Mouse (Mus musculus) gastrocnemius, adult 2 months (tissue): ENCODE measurements around the gene Gcsam. TPM values are rescaled to one million over a fixed set of nuclear protein-coding genes. Genes with fewer than 3 reads are reported as not detected.

Experiments used
- DNase-seq: peaks from one replicate; pipeline ENCODE4 v3.0.0; 2022
- H3K27ac ChIP-seq: fragments of 200-600 bp; 2 replicates; pipeline ENCODE4 v1.8.1; 2022; ENCODE audit warnings: mild to moderate bottlenecking
- H3K4me3 ChIP-seq: fragments of 200-600 bp; 2 replicates; pipeline ENCODE4 v1.8.1; 2022; ENCODE audit warnings: mild to moderate bottlenecking, moderate library complexity
- CTCF ChIP-seq: fragments of 200-600 bp; IDR thresholded peaks from 2 replicates; pipeline ENCODE4 v1.8.1; 2022; ENCODE audit warnings: antibody characterized with exemption, mild to moderate bottlenecking, moderate library complexity
- intact Hi-C: fragments of 180-260 bp; cut with DNase I; formaldehyde crosslinking; loops from one replicate; pipeline ENCODE4 v1.15.1; 2025
- total RNA-seq, 2 experiments: library from RNA; stranded (reverse); gene quantifications; 2 replicates each; pipeline ENCODE4 v1.2.3; 2021

The Gcsam gene
- total RNA-seq, 2 experiments from 2014 or later = not detected

- intact Hi-C loops = no loop called here
- TF ChIP-seq CTCF = no peak
- no peak overlapping the region for H3K4me3 ChIP-seq
- H3K27ac ChIP-seq = no peak overlapping the region
- DNase-seq = no peak
These were observed 47.5 kb downstream of the Gcsam start for GRCm38 (mm10) chr16:45657574-45658159.

DNA sequence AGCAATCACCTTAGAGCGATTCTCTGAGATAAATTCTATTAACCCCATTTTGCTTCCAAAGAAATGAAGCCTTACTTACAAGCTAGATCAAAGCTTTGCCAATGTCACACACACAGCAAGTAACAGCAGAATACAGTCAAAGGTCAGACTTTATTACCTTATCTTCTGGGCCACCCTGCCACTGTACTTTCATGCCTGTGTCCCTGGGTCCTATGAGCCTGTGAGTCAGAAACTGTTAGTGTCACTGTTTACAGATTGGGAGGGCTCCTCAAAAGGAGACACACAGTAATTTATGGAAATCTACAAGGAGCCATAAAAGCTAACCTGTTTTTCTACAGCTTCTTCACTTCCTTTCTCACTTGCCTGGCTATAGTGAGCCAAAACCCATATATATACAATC is 48.1 kb downstream of the Gcsam start:
- intact Hi-C loops = no loop called here
- no peak overlapping the region for H3K4me3 ChIP-seq
- DNase-seq = no peak
- no peak overlapping the region for H3K27ac ChIP-seq
- no peak for TF ChIP-seq CTCF

DNA sequence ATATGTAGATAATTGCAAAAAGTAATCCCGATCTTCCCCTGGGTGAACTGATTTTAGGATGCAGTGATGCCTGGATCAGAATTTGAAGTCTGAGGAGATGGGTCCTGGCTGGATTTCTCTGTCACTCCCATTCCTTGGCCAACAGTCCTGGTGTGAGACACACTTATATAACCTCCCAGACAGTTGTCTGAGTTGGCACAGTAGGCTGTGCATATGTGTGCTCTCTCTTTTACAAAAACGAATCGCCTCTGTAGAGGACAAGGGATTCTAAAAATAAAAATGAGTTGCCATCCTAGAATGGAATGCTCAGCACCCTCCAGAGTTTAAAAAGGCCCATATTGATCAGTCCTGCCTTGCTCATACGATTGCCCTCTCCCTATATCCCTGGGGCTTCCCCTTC is 49.4 kb downstream of the Gcsam start:
- DNase-seq = no peak
- intact Hi-C loops = no loop called here
- no peak overlapping the region for H3K27ac ChIP-seq
- no peak overlapping the region for H3K4me3 ChIP-seq
- TF ChIP-seq CTCF = no peak

DNA sequence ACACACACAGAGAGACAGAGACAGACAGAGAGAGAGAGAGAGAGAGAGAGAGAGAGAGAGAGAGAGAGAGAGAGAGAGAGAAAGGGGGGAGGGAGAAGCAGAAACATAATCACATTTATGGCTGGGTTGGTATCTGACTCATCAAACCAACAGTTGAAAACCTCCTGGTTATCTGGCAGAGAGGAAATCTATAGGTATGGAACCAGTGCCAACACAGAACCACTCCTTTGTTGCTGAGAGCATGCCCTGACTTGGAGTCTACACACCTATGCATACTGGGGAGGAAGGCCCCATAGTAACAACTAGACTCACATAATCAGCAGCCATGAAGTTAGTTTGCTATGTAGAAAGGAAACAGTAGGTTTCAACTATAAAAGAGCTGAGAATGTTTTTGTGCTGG is 52.2 kb downstream of the Gcsam start:
- TF ChIP-seq CTCF = no peak
- Histone ChIP-seq H3K27ac (no peak overlapping the region), H3K4me3 (no peak overlapping the region)
- no peak for DNase-seq
- intact Hi-C loops = no loop called here

- DNase-seq = no peak
- intact Hi-C loops = no loop called here
- no peak for TF ChIP-seq CTCF
- H3K4me3 ChIP-seq = no peak overlapping the region
- no peak overlapping the region for H3K27ac ChIP-seq
These were observed 56.0 kb downstream of the Gcsam start for GRCm38 (mm10) chr16:45666136-45666535.

DNA sequence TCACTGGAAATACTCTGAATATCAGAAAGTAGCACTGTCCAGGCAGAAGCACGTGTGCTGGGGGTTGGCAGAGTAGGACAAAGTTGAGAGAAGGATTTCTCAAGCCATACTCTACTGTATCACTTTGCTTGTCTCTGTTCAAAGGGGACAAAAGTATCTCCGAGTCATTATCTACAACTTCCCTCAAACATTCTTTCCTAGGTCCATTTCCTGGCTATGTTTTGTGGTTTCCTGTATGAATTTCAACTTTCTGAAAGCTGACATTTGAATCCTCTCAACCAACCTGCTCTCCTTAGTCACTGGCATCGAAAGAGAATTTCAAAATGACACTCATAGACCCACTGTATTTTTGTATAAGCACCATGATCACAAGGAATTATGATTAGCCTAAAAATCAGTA is 58.0 kb downstream of the Gcsam start:
- DNase-seq = no peak
- Histone ChIP-seq H3K4me3 (no peak overlapping the region), H3K27ac (no peak overlapping the region)
- no peak for TF ChIP-seq CTCF
- intact Hi-C loops = no loop called here

GRCm38 (mm10) chr16:45670005-45670404 is 59.8 kb downstream of the Gcsam start:
- intact Hi-C loops = no loop called here
- no peak for TF ChIP-seq CTCF
- H3K27ac ChIP-seq = no peak overlapping the region
- no peak for DNase-seq
- no peak overlapping the region for H3K4me3 ChIP-seq

Other genes starting within 250 kb of the Gcsam start
- 10 to 100 TPM; 10.4 to 20.1 TPM for gene Cd200, start 201.3 kb upstream of the Gcsam start, total RNA-seq
- gene Gm609, start 117.4 kb upstream of the Gcsam start, total RNA-seq = under 1 TPM; 0.08 to 0.23 TPM
- gene Gm17783, start 78.3 kb upstream of the Gcsam start, total RNA-seq = not detected
- not detected for gene Slc9c1, start 75.1 kb upstream of the Gcsam start, total RNA-seq
- not detected for gene BC016579, start 43.7 kb downstream of the Gcsam start, total RNA-seq
- not detected for gene Tmprss7, start 83.3 kb downstream of the Gcsam start, total RNA-seq
- gene Tagln3, start 114.2 kb downstream of the Gcsam start, total RNA-seq = 1 to 10 TPM in 1 of 2 experiments, under 1 TPM in 1; 0.26 to 1.2 TPM
- gene Abhd10, start 132.6 kb downstream of the Gcsam start, total RNA-seq = 10 to 100 TPM; 11.4 to 13.6 TPM